Mouse (Mus musculus) lung, postnatal 0 days (tissue): ENCODE measurements at regions not wholly inside any gene's neighbourhood (a gene's known extent, or its start where the extent isn't known, plus 50 kb on each side); places are given as distances from the start of the nearest gene placed in this dataset.

Source experiments
- CTCF ChIP-seq: IDR thresholded peaks from 2 replicates; pipeline ENCODE4 v1.5.1; 2016; ENCODE audit warnings: antibody characterized with exemption, mild to moderate bottlenecking
- EP300 ChIP-seq: IDR thresholded peaks from 2 replicates; pipeline ENCODE4 v1.6.1; 2016; ENCODE audit warnings: antibody characterized with exemption, mild to moderate bottlenecking, control low read depth

DNA sequence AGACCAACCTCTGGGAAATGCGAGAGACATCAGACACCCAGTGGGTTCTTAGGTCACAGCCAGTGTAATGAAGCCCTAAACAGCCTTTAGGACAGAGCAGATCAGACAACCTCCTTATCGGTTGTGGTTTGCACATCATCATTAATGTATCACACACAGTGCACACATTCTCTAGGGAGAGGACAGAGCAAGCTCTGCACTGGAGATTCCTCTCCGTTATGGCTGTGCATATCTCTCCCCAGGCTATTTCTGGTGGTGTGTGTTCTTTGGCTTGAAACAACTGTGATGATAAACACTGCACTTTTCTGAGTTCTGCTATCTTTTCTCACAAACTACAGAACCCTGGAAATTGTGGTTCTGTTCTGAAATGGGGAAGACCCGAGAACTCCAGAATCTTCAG lies 291.3 kb upstream of the Camk1g start:
- TF ChIP-seq CTCF (no peak), EP300 (no peak)
